Mouse (Mus musculus) cerebellum, adult 2 months (tissue): ENCODE results near the gene 4933425L06Rik. TPM values are rescaled to one million over a fixed set of nuclear protein-coding genes. Genes with fewer than 3 reads are reported as not detected.

ENCODE experiments used
- DNase-seq, 2 experiments: peaks; one replicate each; pipeline ENCODE4 v3.0.0; 2021
- H3K27ac ChIP-seq: fragments of 200-500 bp; 2 replicates; pipeline ENCODE4 v1.5.1; 2012; ENCODE audit warnings: low read length, control low read depth, inconsistent platforms; ENCODE audit not compliant: insufficient read depth
- H3K27me3 ChIP-seq: fragments of 200-500 bp; 2 replicates; pipeline ENCODE4 v1.6.1; 2012; ENCODE audit warnings: inconsistent platforms, mild to moderate bottlenecking, low read length, moderate library complexity; ENCODE audit not compliant: control insufficient read depth, insufficient read depth
- H3K4me1 ChIP-seq: fragments of 200-500 bp; 2 replicates; pipeline ENCODE4 v1.6.1; 2011; ENCODE audit warnings: low read length; ENCODE audit not compliant: control insufficient read depth, insufficient read depth
- H3K4me3 ChIP-seq: fragments of 200-500 bp; replicated peaks from 2 replicates; pipeline ENCODE3; 2011; ENCODE audit warnings: mild to moderate bottlenecking, low read depth, low read length, control low read depth; ENCODE audit not compliant: insufficient read depth
- CTCF ChIP-seq: fragments of 200-500 bp; IDR thresholded peaks from 2 replicates; pipeline ENCODE4 v1.5.1; 2011; ENCODE audit warnings: low read depth, mild to moderate bottlenecking, control low read depth, low read length, moderate library complexity, borderline replicate concordance; ENCODE audit not compliant: insufficient read depth
- POLR2A ChIP-seq: fragments of 200-500 bp; IDR thresholded peaks from 2 replicates; pipeline ENCODE4 v1.6.1; 2011; ENCODE audit warnings: low read length, control low read depth, borderline replicate concordance; ENCODE audit not compliant: insufficient read depth
- WGBS: fragments of 180-500 bp; shearing (Covaris S2); methylation state at CpG from one replicate; pipeline ENCODE4 v1.1.7; 2018; 5-methylcytosine and 5-hydroxymethylcytosine counted together
- polyA plus RNA-seq: library from polyadenylated mRNA; depleted of rRNA; stranded (reverse); fragments of >200 nt; gene quantifications from 2 replicates; pipeline ENCODE4 v1.2.3, GENCODE M21; 2012

The 4933425L06Rik gene
- polyA plus RNA-seq, 1 experiment: not detected

- TF ChIP-seq CTCF (no peak), POLR2A (no peak)
- Histone ChIP-seq H3K4me3 (no peak overlapping the region), H3K4me1 (no peaks in the 10 kb centered on the region), H3K27me3 (no peaks in the 10 kb centered on the region), H3K27ac (no peak overlapping the region)
- 75% methylated on average over 4 of the region's 4 CpGs for WGBS
- DNase-seq: no peak
Measured at GRCm38 (mm10) chr13:105100705-105101104, 18.8 kb downstream of the 4933425L06Rik start.

GRCm38 (mm10) chr13:105104385-105104784, 22.5 kb downstream of the 4933425L06Rik start:
- 89% methylated on average over 2 of the region's 2 CpGs for WGBS
- H3K4me1 ChIP-seq: no peaks in the 10 kb centered on the region
- DNase-seq: no peak
- H3K4me3 ChIP-seq: no peak overlapping the region
- H3K27ac ChIP-seq: no peak overlapping the region
- H3K27me3 ChIP-seq: no peaks in the 10 kb centered on the region
- TF ChIP-seq CTCF (no peak), POLR2A (no peak)

- no peaks in the 10 kb centered on the region for H3K4me1 ChIP-seq
- TF ChIP-seq CTCF (no peak), POLR2A (no peak)
- no peak for DNase-seq
- H3K27me3 ChIP-seq: no peaks in the 10 kb centered on the region
- no peak overlapping the region for H3K27ac ChIP-seq
- WGBS: 88% methylated on average over 6 of the region's 6 CpGs
- no peak overlapping the region for H3K4me3 ChIP-seq
Measured at GRCm38 (mm10) chr13:105111599-105111998, 29.7 kb downstream of the 4933425L06Rik start.

GRCm38 (mm10) chr13:105121617-105122016, 39.7 kb downstream of the 4933425L06Rik start:
- no peak overlapping the region for H3K27ac ChIP-seq
- no peak for DNase-seq
- no peak overlapping the region for H3K4me3 ChIP-seq
- no peaks in the 10 kb centered on the region for H3K4me1 ChIP-seq
- no peaks in the 10 kb centered on the region for H3K27me3 ChIP-seq
- TF ChIP-seq CTCF (no peak), POLR2A (no peak)

DNA sequence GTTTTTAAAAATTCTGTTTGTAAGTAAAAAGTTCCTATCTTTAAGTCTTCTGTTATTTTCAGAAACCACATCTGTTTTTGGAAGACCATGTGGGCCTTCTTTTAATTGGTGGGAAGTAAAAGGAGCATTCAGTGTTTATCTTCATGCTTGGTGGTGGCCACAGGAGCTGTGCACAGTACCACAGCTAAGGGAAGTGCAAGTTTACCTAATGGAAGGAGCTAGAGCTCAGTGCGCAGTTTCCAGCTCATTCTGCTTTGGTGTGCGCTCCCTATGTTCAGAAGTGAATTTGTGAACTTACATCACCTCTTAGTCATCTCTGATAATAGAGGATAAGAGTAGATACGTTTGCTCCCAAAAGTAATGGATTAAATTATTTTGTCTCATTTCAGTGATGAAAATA, 40.2 kb downstream of the 4933425L06Rik start:
- TF ChIP-seq CTCF (no peak), POLR2A (no peak)
- Histone ChIP-seq H3K27me3 (no peaks in the 10 kb centered on the region), H3K4me3 (no peak overlapping the region), H3K4me1 (no peaks in the 10 kb centered on the region), H3K27ac (no peak overlapping the region)
- DNase-seq: no peak
- 96% methylated on average over 3 of the region's 3 CpGs for WGBS

DNA sequence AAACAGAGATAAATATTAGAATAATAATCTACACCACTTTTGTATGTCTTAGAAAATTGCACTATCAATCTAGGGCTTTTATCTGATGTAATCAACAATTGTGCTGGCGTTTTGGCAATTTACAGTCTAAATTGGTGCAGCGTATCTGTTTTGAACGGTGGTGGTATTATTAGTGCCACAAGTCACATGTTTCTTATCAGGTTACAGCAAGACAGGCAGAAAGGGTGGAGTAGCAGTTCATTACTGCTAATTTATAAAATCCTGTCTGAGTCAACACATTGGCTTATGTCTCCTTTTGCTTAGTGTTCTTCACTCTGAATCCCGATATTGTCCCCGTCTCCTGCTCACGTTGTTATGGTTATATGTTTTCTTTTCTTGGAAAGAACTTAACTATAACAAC, 48.2 kb downstream of the 4933425L06Rik start:
- TF ChIP-seq POLR2A (no peak), CTCF (no peak)
- H3K4me3 ChIP-seq: no peak overlapping the region
- no peak for DNase-seq
- H3K4me1 ChIP-seq: no peaks in the 10 kb centered on the region
- no peaks in the 10 kb centered on the region for H3K27me3 ChIP-seq
- WGBS: 91% methylated on average over 6 of the region's 6 CpGs
- H3K27ac ChIP-seq: no peak overlapping the region

- no peak for TF ChIP-seq POLR2A
- no peak for TF ChIP-seq CTCF
- H3K4me1 ChIP-seq: no peaks in the 10 kb centered on the region
- WGBS: 80% methylated on average over 6 of the region's 6 CpGs
- H3K27ac ChIP-seq: no peak overlapping the region
- H3K4me3 ChIP-seq: no peak overlapping the region
- H3K27me3 ChIP-seq: no peaks in the 10 kb centered on the region
- DNase-seq: no peak
Measured at GRCm38 (mm10) chr13:105132370-105132769, 50.4 kb downstream of the 4933425L06Rik start.

- DNase-seq: peak in 1 of 2 experiments; percentile 7
- Histone ChIP-seq H3K4me3 (no peak overlapping the region), H3K27ac (no peak overlapping the region), H3K27me3 (no peaks in the 10 kb centered on the region), H3K4me1 (no peaks in the 10 kb centered on the region)
- WGBS: 68% methylated on average over 2 of the region's 2 CpGs
- TF ChIP-seq CTCF (no peak), POLR2A (no peak)
Measured at GRCm38 (mm10) chr13:105132776-105133175, 50.9 kb downstream of the 4933425L06Rik start.

DNA sequence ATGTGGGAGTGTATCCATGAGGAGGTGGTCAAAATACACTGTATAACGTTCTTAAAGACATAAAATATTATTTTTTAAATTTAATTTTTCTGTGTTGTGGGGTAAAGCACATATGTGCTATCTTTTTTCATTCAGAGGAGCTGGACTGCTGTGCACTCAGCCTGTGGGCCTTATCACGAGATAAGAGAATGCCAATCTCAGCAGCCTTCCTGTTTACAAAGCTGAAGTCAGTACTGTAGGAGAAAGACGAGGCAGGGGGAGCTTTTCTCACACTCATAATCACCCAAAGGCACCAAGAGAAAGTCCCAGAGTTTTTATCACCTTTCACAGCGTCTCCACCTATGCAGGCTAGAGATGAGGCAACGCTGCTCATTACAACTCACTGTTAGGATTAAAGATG, 52.5 kb downstream of the 4933425L06Rik start:
- no peak overlapping the region for H3K4me3 ChIP-seq
- no peaks in the 10 kb centered on the region for H3K4me1 ChIP-seq
- TF ChIP-seq CTCF (no peak), POLR2A (no peak)
- H3K27ac ChIP-seq: no peak overlapping the region
- H3K27me3 ChIP-seq: no peaks in the 10 kb centered on the region
- WGBS: 80% methylated on average over 5 of the region's 5 CpGs
- no peak for DNase-seq
